Mouse (Mus musculus) retina, postnatal 1 day (tissue): ENCODE measurements at regions not wholly inside any gene's neighbourhood (a gene's known extent, or its start where the extent isn't known, plus 50 kb on each side); places are given as distances from the start of the nearest gene placed in this dataset.

Source experiments
- DNase-seq: peaks from one replicate; pipeline ENCODE4 v3.0.0-alpha.2; 2012

DNA sequence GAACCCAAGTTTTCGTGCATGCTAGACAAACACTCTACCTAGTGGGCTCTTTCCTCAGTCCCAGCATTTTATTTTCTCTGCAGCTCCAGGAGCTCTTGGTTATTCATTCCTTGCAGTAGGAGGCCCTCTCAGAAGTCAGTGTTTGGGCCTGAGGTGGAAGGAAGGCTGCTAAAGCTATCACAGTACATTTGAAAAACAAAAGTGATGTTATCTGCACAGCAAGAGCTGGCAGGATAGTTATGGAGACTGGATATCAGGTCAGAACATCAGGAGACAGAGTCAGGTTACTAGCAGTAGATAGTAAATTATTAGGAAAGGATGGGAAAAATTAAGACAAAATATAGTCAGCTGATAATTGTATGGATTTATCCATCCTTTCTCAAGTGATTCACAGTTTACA lies 152.2 kb downstream of the Mtx2 start:
- no peak for DNase-seq

GRCm38 (mm10) chr2:74981856-74982255 lies 156.3 kb downstream of the Mtx2 start:
- DNase-seq: no peak

DNA sequence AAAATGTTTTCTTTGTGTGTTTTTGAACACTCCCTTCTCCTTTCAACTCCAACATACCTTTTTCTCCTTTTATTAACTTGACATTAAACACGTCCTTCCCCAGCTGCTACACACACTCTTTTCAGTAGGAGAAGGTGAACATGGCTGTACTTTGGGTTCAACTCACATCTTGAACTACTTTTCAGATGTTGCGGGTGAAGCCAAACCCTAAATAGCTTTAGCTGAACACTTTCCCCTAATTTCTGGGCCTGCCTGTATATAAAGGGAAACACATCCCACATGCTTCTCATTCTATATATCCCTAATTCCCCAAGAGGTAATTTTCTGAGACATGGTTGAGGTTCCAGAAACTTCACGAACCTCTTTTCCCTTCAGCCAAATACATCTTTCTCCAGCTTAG lies 168.2 kb downstream of the Mtx2 start:
- no peak for DNase-seq

GRCm38 (mm10) chr2:74994998-74995397 lies 169.4 kb downstream of the Mtx2 start:
- DNase-seq: no peak

GRCm38 (mm10) chr2:74997736-74998135 lies 172.1 kb downstream of the Mtx2 start:
- DNase-seq: no peak

DNA sequence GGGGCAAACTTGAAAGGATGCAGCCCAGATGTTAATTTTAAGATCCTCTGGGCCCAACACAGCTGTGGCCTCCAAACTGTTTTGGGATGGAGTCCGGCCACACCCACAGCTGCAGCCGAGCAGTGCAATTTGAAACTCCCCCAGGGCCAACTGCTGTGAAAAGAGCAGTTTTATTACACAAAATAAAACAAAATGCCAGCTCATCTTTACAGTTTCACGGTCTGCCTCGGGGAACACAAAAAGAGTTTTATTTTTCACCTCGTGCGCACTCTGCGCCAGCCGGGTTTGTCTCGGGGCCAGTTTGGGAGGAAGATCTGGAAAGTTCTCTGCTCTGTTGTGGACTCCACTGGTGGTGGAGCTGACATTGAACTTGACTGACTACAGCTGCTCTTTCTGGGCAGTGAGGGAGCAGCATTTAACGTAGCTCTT lies 174.8 kb downstream of the Mtx2 start:
- no peak for DNase-seq

- DNase-seq: peak; percentile 28
These were observed 177.0 kb downstream of the Mtx2 start for GRCm38 (mm10) chr2:75002562-75002961.

DNA sequence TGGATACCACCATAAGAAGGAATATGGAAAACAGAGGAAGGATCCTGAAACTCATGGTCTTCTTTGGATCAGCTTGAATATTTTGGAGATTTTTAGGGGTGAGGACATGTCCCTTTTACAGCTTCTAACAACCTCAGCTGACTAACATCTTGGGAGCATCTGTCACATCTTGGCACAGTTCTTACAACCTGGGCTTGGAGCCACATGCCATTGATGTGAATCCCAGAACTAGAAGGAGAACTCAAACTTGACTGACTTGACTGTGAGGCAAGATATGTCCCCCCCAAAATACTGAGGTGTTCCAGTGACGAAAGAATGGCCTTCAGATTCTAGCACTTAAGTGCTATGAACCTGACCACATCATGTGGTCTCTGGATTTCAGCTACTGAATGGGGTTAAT lies 182.5 kb downstream of the Mtx2 start:
- DNase-seq: no peak

DNA sequence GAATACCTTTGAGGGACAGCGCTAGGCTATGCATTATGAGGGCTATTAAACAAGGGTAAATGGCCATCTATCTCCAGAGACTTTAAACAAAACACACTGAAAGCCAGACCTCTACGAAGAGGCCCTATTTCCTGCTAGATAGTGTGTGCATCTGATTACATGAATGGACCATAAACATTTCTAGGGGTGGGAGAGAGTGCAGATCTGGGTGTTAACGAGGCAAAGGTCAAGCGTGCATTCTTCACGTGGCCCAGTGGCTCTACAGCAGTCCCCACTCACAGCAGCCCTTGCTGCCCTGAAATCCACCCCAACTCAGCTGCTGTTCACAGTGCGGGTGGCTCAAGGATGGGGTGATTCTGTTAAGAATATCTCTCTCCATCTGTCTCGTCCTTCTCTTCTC lies 185.0 kb downstream of the Mtx2 start:
- no peak for DNase-seq

- no peak for DNase-seq
These were observed 186.4 kb downstream of the Mtx2 start for GRCm38 (mm10) chr2:75012046-75012445.

- no peak for DNase-seq
These were observed 189.6 kb downstream of the Mtx2 start for GRCm38 (mm10) chr2:75014994-75015728.

GRCm38 (mm10) chr2:75019459-75019858 lies 193.9 kb downstream of the Mtx2 start:
- no peak for DNase-seq

DNA sequence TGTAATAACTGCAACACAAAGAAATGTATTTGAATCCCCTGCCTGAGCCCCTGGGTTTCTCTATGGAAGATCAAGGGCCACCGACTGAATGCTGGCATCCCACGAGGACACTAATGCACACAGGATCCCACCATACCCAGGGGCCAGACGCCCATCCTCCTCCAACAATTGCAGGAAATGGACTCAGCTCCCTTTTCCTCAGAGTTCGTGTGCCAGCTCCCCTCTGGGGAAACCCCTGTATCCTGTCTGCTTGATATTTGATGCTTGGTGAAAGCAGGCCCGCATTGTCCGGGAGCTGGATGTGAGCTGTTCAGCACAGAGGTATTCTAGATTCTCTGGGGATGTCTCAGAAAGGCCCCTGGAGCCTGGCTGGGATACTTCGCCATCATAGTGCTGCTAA lies 196.0 kb downstream of the Mtx2 start:
- DNase-seq: no peak

DNA sequence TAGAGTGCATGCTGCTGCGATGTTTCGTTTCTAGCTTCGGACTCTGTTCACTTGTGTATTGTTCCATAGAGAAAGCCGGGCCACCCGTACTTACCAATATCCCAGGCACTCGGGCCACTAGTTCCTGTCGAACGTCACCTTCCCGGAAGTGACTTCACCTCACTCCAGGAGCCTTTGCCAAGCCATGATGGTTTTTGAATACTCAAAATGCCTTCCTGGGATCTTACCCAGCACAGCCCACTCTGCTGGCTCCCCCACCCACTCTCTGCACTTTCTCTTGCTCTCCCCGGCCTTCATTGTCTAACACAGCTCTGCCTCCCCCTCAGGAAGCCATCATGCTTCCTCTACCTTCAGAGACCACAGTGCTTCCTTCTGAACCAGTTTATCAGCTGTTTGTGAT lies 202.5 kb downstream of the Mtx2 start:
- no peak for DNase-seq

DNA sequence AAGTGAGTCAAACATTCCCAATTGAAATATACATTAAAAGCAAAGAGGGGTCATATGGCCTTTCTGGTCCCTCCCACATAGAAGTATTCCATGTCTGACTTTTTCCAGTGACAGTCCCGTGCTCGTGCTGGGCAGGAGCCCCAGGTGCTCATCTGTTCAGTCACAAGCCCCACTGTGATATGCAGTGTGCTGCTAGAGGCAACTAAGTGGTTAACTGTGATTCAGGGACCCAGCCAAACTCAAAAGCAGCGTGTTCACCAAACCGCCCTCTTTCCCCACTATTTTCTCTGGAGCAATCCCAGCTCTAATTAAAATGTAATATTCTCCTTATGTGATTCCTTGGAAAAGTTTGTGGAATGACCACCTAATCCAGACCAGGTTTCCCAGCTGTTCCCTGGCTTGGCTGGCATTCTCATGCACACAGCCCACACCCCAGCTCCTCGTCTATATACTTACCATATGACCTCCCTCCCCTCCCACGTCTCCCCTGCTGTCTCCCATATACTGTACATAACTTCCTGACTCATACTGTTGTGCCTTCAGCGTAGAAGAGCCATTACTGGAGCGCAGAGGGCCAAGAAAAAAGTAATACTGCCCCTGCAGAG lies 203.6 kb downstream of the Mtx2 start:
- no peak for DNase-seq

- no peak for DNase-seq
These were observed 209.1 kb downstream of the Mtx2 start for GRCm38 (mm10) chr2:75034708-75035107.

DNA sequence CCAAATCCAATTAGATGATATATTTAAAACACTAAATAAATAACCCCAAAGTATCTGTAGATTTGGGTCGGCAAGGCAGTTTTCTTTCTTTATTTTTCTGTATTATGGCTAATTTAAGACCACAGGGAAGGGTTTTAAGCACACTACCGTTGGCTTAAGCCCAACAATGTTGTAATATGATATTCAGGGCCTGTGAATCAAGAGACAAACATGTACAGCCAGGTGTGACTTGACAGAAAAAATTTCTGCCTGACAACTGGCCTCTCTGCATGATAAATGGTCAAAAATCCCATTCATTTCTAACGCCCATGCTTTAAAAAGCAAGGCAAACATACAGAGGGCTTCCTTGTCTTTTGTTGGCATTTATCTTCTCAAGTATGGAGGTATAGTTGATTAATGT lies 213.5 kb downstream of the Mtx2 start:
- DNase-seq: no peak

- DNase-seq: no peak
These were observed 221.3 kb downstream of the Mtx2 start for GRCm38 (mm10) chr2:75046892-75047291.

DNA sequence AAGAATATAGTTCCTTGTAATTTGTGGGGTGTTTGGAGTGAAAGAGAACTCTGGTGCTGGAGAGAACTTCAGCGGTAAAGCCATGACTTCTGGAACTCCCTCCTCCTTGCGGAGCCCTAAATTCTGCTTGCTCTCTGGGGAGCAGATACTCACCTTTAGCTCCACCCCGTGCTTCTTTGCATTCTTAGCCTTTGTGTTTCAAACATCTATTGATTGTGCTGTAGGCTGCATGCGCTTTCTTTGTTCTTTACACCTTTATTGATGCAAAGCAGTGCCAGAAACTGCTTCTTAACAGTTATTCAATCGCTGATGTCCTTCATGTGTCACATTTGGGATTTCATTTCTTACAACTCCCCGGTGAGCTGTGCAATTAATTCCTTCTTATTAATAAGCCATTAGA lies 222.5 kb downstream of the Mtx2 start:
- no peak for DNase-seq

DNA sequence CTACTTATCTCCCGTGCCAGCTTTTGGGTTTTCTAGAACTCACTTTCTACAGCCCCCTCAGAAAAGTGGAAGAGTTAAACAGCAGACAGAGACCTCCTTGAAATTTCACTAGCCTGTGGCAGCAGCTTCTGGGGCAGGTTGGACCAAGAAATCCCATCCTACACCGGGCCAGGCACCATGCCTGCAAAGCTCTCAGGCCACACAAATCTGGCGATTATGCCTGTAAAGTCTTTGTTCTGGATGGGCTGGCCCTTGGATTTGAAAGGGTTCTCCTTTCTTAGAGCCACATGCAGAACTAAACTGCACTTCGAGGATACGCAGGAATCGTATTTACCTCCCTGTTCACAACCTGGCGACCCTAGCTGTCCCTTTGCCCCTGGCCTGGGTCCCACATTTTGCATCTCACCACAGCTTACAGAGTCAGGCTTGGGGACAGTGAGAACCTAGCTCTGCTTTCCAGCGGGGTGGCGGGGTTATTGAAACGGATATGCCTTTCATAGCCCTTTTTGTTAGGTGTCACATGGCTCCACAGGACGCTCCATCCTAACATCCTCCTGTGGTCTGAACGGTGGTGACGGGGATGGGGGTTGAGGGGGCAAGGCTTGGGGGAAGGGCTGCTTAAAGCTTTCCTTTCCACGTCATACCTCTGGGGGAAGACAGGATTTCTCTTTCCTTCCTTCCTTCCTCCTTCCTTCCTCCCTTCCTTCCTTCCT lies 229.0 kb downstream of the Mtx2 start:
- peak; percentile 58 for DNase-seq

DNA sequence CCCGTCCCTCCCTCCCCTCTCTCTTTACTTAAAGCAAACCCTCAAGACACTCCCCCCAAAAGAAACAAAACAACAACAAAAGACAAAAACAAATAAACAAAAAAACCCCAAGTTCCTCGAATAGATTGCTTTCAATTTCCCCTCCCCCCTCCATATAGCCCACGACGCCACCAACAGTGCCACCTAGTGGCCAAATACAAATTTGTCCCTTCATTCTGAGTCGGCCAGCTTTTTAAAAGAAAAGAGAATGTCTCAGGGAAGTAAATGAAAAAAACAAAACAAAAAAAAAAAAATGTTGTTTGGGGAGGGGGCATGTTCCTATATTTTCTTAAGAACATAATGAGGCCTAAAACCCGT lies 229.6 kb downstream of the Mtx2 start:
- DNase-seq: peak; percentile 76

- peak; percentile 23 for DNase-seq
These were observed 235.4 kb downstream of the Mtx2 start for GRCm38 (mm10) chr2:75061009-75061408.

DNA sequence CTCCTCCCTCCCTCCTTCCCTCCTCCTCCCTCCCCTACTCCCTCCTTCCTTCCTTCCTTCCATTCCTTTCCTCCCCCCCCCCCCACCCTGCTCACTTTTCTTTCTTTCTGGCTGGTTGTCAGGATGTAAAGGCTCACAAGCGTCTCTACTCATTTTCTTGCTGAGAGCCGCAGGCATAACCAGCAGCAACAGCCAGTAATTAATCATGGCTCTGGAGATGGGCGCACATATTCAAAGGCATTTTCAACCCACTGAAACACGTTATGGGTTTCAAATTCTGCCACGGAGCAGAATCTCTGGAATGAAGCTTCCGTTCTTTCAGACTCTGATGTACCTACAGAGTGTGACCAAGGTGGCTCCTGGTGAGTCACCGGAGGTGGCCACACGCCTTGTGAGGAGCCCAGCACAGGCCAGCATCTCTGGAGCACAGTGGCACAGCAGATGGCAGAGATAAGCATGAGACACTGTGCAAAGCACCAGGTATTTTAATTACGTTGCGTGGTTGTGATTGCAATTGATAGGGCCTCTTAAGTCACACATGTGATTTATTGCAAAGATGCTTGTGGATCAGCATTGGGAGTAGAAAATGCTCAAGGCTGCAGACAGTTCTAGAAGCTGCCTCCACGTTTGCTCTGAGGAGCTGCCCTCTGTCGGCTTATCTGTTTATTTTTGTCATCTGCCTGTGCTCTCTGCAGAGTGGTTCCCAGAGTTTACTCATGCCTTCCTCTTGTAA lies 236.0 kb downstream of the Mtx2 start:
- DNase-seq: peak; percentile 25

DNA sequence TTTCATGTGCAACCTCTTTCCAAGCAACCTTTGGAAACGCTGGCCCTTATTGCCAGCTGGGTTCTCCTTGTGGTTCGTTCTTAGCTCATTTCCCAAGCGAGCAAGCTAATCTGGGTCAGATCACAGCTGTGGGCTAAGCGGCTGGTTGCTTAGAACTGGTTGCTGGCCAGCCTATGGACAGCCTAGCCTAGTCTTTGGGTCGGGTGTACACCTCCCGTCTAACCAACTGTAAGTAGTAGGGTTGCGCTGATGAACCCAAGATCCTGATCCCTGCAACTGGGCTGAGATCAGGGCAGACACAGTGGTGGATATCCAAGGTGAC lies 236.5 kb downstream of the Mtx2 start:
- peak; percentile 52 for DNase-seq
